Mouse (Mus musculus): ENCODE results near the gene Gm10134. TPM values are rescaled to one million over a fixed set of nuclear protein-coding genes. Genes with fewer than 3 reads are reported as not detected.

Gm10134 gene
- total RNA-seq, 2 experiments from 2014 or later = 2.0 TPM; not detected in 1

DNA sequence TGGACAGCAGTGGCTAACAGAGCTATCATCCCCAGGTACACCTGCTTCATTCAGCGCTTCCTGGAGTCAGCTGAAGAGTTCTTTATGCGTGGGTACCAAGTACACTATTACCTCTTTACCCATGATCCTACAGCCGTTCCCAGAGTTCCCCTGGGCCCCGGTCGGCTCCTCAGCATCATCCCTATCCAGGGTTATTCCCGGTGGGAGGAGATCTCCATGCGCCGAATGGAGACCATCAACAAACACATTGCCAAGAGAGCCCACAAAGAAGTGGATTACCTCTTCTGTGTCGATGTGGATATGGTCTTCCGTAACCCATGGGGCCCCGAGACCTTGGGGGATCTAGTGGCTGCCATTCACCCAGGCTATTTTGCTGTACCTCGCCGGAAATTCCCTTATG lies 1.2 kb upstream of the Gm10134 start:
- no peak for DNase-seq

DNA sequence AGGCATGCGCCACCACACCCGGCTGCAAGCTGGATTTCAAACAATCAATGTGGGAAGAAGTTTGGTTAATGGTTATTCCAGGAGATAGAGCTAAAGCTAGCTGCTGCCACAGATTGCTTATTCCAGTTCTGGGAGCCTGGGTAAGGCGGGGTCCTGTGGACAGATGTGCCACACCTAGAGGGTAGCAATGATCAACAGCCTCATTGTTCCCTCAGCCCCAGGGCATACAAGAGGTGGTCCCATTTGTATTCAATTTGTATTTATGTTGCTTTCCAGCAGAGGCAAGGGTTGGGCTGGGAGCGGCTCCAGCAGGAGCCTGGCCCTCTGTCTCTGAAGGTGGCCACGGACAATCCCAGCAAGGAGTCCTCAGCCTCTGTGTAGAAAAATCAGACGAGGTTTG lies 396 bp downstream of the Gm10134 start:
- no peak for DNase-seq

DNA sequence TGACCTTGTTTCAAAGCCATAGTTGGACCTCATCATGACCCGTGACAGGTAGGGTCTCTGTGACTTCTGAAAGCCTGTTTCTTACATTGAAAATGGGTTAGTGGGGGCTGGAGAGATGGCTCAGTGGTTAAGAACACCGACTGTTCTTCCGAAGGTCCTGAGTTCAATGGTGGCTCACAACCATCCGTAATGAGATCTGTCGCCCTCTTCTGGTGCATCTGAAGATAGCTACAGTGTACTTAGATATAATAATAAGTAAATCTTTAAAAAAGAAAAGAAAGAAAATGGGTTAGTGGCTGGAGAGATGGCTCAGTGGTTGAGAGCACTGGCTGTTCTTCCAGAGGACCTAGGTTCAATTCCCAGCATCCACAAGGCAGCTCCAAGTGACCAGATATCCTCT lies 5.7 kb downstream of the Gm10134 start:
- DNase-seq = peak; percentile 3

DNA sequence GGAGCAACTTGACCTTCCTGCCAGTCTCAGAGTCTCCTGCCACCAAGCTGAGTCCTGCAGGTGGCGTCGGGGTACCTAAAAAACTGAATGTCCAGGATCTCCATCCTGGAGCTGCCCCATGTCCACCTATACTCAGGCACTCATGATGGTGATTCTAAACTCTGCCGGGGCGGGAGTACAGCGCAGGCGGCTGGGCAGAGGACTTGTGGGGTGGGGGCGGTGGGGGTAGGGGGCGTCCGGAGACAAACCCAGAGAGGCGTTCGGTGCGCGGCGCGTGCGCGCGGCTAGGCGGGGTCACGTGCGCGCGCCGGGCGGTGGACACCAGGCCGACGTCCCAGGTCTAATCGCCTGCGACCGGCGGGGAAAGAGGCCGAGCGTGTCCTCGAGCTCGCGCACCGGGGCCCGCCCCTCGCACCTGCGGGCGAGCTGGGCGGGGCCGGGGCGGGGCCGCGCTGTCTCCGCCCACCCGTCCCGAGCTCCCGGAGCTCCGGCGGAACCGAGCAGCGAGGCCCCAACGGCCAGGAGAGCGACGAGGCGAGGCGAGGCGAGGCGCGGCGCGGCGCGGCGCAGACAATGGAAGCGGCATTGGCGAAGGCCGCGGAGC lies 7.0 kb downstream of the Gm10134 start, which contains the start of gene Ralgds:
Gene Ralgds (plus strand): TSS at position 328 of the 604 bp plus-strand sequence.
- DNase-seq = peak; percentile 51

DNA sequence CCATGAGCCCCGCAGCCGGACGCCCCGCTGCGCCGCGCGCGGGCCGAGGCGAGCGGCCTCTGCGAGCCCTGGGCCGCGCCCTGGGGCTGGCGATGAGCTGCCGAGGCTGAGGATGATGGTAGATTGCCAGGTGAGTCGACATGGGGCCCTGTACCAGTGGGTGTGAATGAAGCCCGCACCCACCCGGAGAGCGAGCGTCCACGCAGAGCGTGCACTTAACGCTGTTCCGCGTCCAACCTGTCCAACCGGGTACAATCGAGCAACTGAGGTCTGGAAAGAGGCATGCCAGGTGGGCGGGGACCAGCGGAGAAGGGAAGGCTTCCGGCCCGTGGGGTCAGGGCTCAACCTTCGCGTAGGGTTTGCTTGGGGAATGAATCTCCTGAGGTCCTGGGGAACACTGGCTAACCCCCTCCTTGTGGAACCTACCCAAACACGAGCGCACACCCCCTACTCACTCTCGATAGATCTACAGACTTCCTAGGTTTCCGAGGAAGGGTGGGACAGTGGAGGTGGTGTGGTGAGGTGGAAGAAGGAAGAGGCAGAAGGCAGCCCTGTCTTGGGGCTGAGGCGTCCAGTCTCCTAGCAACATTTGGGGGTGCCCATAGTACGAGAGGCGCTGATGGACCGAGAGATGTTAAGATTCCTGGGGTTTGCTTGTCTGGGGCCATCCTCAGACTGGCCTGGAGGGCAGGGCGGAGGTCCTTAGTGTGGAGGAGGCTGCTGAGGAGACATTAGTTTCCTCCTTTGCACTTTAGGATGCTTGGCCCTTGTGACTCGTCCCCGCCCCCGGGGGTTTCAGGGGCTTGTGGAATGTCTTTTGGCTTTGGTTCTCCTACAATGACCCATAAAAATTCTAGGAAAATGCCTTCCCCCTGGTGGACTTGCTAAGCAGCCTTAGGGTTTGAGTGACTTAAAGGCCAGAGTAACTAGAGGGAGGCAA lies 7.8 kb downstream of the Gm10134 start:
- peak; percentile 34 for DNase-seq

DNA sequence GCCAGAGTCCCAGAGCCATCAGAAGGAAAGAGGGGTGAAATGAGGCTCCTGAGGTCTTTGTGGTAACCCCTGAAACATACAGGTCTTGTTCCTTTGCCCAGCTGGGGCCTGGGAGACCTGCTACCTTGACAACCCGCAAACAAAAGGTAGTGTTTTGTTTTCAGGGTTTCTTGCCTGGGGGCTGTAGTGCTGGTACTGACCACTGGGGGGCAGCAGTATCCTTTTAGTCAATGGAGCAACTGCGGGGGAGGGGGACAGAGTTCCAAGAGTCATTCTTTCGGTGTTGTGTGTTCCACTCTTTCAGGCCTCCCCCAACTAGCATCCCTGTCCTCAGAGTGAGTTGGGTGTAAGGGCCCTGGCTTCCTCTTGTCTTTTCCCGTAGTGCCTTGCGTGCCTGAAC lies 8.6 kb downstream of the Gm10134 start:
- peak; percentile 89 for DNase-seq

DNA sequence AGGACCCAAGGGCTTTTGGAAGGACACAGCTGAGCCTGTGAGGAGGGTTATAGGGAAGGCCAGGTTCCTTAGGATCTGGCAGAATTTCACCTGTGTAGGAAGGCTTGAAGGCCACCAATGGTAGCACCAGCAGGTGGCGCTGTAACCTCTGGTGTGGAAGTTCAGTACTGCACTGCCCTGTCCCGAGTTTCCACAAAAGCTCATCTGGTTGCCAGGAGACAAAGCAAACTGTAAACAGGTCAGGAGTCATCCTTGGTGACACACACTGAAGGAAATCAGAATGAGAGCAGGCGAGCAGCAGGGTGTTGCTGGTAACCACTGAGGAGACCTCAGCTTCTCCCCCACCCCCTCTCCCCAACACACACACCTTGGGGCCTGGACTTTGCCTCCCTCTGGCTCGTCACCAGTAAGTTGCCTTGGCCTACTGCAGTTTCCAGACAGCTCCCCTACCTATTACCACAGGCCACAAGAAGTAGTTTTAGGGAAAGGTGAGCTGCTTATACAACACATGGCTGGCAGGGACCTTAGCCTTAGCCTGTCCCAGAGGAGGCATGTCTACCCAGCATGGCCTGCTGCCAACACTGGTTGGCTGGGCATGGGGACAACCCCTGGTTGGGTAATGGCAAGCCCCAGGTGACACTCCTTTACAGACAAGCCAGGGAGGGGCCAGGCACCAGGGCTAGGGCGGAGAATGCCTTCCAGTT lies 11.5 kb downstream of the Gm10134 start:
- peak; percentile 89 for DNase-seq

DNA sequence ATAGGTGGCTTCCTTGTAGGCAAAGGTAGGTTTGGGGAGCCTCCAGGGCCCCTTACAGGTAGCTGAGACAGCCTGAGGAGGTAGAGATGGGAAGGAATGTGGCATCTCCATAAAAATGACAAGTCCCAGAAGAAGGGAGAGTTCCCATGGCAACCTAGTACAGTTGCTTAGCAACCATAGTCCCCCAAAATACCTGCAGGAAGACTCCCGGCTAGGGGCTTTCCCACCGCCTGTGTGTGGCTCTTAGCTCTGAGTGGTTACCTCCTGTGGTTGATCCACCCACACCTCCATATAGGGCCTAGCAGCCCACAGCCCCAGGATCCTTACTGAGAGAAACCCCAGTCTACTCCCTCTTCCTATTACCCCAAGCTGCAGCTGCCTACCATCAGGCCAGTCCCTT lies 12.3 kb downstream of the Gm10134 start:
- no peak for DNase-seq

DNA sequence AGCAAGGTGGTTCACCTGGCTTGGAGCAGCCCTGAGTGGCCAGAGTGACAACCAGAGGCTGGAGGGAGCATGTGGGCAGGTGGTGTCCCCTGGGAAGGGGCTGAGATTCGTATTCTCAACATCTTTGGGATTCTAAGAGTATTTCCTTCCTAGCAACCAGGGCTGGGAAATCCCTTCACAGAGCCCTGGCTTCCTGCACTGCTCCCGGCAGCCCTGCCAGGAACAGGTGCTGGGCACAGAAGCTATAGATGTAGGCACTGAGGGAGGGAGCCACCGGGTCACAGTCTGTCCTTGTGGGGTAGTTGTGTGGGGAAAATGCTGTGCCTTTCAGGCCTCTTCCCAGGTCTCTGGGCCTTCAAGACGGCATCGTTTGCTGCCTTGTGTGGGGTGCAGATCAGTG lies 14.7 kb downstream of the Gm10134 start:
- DNase-seq = no peak

DNA sequence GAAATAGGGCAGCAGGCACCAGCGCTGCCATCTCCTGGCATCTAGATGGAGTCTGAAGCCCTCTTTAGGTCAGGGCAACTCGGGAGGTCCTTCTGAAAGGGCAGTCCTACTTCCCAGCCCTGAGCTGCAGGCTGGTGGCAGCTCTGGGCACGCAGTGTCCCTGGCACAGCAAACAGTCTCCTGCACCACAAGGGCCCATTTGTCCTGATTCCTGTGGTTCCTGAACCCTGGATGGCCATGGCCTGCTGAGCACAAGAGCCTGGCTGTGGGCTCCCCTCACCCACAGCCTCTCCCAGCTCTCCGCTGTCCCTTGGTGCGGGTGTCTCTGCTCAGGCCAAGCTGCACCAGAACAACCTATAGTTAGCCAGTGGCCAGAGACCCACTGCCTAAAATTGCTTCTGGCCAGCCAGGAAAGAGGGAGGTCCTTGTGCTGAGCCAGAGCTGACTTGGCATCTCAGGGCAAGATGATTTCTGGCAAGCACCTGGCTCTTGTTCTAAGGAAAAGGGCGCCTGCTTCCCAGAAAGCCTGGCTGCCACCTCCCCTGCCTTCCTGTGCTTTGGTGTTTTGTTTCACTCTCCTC lies 15.8 kb downstream of the Gm10134 start:
- DNase-seq = no peak

DNA sequence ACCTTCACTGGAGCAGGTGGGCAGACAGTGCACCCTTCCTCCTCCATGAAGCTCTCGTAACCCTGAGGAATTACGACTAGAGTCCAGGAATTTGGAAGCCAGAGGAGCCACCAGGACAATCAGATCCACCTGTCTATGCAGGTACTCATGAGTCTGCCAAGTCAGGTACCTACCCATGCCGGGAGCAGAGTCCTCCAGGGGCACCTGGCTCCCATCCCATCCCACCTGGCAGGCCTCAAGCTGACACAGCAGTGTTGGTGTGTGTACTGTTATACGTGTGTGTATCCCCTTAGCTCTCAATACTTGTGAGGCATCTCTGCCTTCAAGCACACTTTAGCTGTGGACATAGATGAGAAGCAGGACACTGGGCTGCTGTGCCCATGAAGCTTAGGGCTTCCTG lies 16.3 kb downstream of the Gm10134 start:
- no peak for DNase-seq

DNA sequence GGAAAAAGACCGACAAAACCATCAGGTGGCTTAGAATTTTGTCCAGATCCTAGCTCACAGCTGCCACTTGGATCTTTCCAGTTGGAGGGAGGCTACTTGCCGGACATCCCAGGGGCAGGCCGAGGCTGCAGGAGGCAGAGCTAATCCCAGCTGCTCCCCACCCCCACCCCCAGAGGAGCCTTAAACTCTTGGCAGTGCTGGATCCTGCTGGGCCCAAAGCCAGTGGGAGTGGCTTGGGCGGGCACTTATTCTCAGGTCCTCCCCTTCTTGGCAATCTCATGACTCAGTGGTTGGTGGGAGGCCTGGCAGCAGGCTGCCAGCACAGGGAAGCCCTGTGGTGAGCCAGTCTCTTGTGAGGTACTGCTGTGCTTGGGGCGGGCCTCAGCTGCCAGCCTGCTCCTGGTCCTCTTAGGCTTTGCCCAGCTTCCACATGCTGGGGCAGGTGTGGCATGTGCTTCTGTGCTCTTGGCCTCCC lies 17.8 kb downstream of the Gm10134 start:
- DNase-seq = peak; percentile 87

DNA sequence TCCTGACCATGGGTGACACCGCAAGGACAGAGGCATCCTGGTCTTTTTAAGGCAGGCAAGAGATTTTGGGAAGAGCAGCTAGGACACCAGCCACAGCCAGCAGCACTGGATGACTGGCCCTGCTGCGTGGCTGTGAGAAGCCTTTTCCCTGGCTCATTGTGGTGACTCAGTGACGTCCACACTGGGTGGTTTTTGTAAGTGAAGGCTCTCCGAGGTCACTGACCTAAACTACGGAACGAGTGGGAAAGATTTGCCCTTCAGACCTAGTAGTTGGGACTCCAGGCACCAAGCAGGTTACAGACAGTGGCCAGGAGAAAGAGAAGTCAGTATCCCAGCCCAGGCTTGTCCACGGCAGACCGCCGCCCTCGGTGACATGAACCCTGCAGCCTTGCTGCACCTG lies 18.5 kb downstream of the Gm10134 start:
- no peak for DNase-seq

DNA sequence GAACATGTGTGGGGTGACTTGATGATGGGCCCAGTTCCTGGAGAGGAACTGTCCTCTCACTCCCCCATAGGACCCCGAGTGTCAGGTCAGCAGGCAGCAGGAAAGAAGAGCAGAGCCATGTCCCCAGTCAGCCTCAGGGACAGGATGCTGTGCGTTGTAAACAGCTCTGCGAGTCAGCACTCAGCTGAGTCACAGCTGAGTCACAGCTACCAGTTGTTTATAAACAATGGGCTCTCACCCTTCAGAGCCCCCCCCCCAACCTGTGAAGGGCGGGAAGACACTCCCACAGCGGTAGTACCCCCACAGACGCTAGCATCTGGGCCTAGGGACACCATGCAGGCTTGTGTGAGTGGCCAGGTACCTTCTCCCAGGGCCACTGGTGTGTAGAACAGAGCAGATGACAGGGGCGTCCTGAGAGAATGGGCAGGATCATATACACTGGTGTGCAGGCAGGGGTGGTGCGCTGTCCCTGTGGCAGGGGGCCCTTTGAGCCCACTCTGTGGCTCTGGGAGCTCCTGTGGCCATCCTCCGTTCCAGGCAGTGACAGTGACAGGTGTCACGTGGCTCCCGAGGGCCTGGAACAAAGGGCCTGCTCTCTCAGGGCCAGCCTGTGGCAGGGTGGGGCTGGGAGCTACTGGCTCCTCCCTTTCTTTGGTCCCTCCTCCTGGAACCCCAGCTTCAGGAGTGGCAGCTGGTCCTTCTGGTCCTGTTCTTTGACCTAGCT lies 19.5 kb downstream of the Gm10134 start:
- peak; percentile 51 for DNase-seq

DNA sequence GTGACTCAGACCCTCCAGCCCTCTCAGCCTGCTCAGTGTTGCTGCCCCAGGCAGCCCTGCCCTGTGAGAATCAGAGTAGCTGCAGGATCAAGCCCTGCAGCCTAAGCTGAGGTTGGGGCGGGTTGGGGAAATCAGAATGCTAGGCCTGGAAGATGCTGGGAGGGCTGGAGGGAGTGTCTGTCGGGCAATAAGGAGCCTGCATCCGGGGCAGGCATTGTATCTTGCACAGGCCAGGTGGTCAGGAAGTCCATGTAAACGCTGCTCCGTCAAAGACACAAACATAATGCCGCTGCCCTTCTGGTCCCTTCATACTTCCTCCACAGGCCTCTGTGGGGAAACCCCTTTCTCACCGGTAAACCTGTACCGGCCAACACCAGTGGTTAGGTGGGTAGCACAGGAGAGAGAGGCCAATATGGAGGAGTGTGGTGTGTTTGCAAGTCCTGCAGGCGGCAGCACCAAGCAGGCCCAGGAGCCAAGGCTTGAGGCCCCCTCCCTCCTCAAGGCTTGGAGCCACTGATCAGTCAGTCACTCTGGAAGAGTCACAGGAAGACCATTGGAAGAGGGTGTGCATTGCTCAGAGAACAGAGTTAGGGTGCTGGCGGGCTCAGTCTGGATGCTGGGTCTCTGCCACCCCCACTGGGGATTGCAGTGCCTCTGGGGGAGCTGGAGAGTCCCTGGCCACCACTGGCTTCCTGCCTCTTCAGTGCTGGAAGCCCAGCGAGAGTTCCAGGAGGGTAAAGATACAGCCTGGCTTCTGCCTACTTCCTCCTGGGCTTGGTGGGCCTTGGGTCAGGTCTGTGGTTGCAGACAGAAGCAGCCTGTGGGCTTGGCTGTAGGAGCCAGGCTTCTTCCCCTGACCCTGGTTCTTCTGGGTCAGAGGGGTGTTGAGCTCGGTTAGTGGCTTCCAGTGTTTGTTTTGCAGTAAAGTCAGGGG lies 20.3 kb downstream of the Gm10134 start:
- no peak for DNase-seq

DNA sequence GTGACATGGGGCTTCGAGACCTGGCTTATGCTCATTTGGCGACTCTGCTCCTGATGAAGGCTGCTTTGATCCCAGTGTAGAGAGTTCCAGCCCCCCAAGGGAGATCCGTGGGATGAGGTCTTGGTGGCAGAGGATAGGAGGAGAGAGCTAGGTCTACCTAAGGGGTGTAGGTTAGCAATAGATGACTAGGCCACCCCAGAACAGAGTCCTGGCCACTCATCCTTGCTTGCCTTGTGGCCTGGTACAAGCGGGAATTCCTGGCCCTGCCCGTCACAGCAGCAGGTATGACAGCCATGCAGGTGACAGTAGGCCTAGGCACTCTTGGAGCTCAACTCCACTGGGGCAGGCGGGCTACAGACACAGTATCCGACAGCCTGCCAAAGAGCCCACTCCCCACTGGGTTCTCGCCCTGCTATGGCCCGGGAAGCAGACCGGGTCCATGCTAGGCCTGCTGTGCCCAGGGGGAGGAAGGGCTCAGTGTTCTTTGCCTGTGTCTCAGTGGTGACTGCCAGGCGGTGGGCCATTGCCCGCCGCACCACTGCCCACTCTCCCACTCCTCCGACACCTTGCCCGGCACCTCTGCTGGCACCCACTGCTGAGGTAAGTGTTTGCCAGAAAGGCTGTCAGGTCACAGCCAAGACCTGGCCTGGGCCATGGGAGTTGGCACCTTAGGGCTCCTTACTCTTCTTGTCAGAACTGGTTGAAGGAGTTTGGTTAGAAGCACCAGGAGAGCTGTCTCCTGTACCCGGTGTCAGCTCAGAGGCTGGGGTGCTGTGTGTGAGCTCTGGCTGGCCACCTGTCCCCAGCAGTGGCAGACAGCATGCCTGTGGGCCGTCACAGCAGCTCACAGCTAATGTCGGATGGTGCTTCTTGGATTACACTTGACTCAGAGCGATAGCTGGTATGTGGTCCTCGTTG lies 21.8 kb downstream of the Gm10134 start:
- DNase-seq = no peak

DNA sequence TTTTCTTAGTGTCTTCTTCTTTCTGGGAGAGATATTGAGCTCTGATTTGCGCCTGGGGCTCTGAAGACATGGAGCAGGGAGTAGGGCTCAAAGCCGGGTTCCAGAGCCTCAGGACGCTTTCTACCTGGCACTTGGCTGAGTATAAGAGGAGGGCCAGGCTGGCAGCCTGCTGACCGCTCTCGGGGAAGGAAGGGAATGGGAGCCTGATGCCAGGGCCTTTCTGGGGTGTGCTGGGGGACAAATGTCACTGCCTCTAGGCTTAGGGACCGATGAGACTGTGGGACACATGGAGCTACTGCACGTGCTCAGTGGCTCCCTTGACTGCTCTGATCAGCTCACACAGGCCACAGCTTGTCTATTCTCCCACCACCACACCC lies 22.4 kb downstream of the Gm10134 start:
- no peak for DNase-seq

DNA sequence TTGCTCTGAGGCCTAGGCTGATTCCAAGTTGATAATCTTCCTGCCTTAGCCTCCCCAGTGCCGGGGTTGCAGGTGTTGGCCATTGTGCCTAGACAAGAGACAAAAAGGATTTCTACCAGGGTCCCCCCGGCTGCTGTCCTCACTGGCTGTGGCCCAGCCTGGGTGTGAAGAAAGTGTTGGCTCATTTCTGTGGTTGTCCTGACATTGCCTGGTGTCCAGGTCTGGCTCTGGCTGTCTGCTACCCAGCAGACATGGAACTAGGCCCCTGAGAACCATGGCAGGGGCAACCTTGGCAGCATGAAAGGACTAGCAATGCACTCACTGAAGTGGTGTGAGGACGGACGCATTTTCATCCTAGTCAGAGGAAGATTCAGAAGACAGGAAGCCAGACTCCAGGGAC lies 24.0 kb downstream of the Gm10134 start:
- DNase-seq = no peak

DNA sequence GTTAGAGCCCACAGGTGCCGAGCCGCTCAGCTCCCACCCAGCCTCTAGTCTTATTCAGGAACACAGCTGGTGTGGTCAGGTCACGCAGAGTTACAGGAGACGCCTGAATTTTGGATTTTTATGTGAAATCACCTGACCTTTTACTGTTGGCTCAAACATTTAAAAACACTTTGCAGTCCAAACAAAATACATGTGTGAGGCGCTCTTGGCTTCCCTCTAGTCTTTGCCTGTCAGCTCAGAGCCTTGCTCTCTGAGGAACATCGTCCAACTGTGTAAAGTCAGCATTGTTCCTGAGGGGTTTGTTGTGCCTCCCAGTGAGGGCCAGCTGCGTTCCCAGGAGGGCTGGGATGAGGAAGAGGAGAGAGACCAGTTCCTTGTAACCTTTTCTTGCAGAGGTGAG lies 24.4 kb downstream of the Gm10134 start:
- DNase-seq = no peak

Measured in gastrocnemius, postnatal 10 days (tissue).